Mouse (Mus musculus) intestine, postnatal 0 days (tissue): Measurements from ENCODE around the gene Best3. TPM values are rescaled to one million over a fixed set of nuclear protein-coding genes. Genes with fewer than 3 reads are reported as not detected.
"Not testable (repeated sequence)": the region's sequence is repeated elsewhere in the genome, so short reads cannot be mapped to it uniquely, and the experiment has no call there.

Source experiments
- ATAC-seq: fragments of 200-750 bp; cut with Nextera tagmentation; 2 replicates; pipeline ENCODE4 v1.8.0; 2017; ENCODE audit warnings: mild to moderate bottlenecking, moderate TSS enrichment, moderate library complexity
- H3K27ac ChIP-seq: fragments of 300-500 bp; sonication (generic); 2 replicates; pipeline ENCODE4 v1.5.1; 2014; ENCODE audit warnings: mild to moderate bottlenecking, low read depth, low read length, moderate library complexity
- H3K27me3 ChIP-seq: fragments of 300-500 bp; sonication (generic); replicated peaks from 2 replicates; pipeline ENCODE4 v1.6.1; 2014; ENCODE audit warnings: low read length, mixed read lengths; ENCODE audit not compliant: control insufficient read depth, insufficient read depth
- H3K36me3 ChIP-seq: fragments of 300-500 bp; sonication (generic); 2 replicates; pipeline ENCODE4 v1.6.1; 2014; ENCODE audit warnings: mild to moderate bottlenecking, moderate library complexity; ENCODE audit not compliant: control insufficient read depth, insufficient read depth
- H3K4me1 ChIP-seq: fragments of 300-500 bp; sonication (generic); replicated peaks from 2 replicates; pipeline ENCODE4 v1.6.1; 2014; ENCODE audit warnings: antibody characterized with exemption, low read length, mixed read lengths; ENCODE audit not compliant: control insufficient read depth, insufficient read depth
- H3K4me2 ChIP-seq: fragments of 300-500 bp; sonication (generic); replicated peaks from 2 replicates; pipeline ENCODE4 v1.6.1; 2014; ENCODE audit warnings: low read depth, mild to moderate bottlenecking, moderate library complexity
- H3K4me3 ChIP-seq: fragments of 300-500 bp; sonication (generic); 2 replicates; pipeline ENCODE4 v1.5.1; 2014; ENCODE audit warnings: low read depth, low read length
- H3K9ac ChIP-seq: fragments of 300-500 bp; sonication (generic); 2 replicates; pipeline ENCODE4 v1.6.1; 2014; ENCODE audit warnings: mild to moderate bottlenecking, low read depth, low read length
- H3K9me3 ChIP-seq: fragments of 300-500 bp; sonication (generic); 2 replicates; pipeline ENCODE4 v1.6.1; 2016; ENCODE audit warnings: mixed run types; ENCODE audit not compliant: control insufficient read depth
- CTCF ChIP-seq: sonication (generic); IDR thresholded peaks from 2 replicates; pipeline ENCODE4 v1.5.1; 2016; ENCODE audit warnings: low read depth, mild to moderate bottlenecking, control low read depth, antibody characterized with exemption, moderate library complexity
- whole genome bisulfite sequencing: fragments of 180-500 bp; shearing (Covaris S2); extraction: QIAGEN DNeasy Blood & Tissue Kit; methylation state at CpG from one replicate; pipeline ENCODE4 v1.1.7; 2014; 5-methylcytosine and 5-hydroxymethylcytosine counted together
- polyA plus RNA-seq: library from polyadenylated mRNA; unstranded; fragments of >200 nt; fragmentation: Nextera tagmentation; extraction: Ambion mirVana; gene quantifications from 2 replicates; pipeline ENCODE4 v1.2.1, GENCODE M21; 2015

The Best3 gene
- polyA plus RNA-seq, 1 experiment from 2014 or later: not detected

- 11% methylated on average over 8 of the region's 8 CpGs for WGBS
Measured at GRCm38 (mm10) chr10:117033785-117034184, 47.7 kb downstream of the Best3 start.

GRCm38 (mm10) chr10:117040355-117040754 lies 54.2 kb downstream of the Best3 start:
- no peaks in the 10 kb centered on the region for H3K4me1 ChIP-seq
- no peak overlapping the region for H3K4me3 ChIP-seq
- H3K9me3 ChIP-seq: no peaks in the 10 kb centered on the region
- no peaks in the 10 kb centered on the region; the same call in 1 of the 2 replicates for H3K36me3 ChIP-seq
- WGBS: 69% methylated on average over 6 of the region's 6 CpGs
- H3K27me3 ChIP-seq: no peaks in the 10 kb centered on the region
- peak; percentile 62 for TF ChIP-seq CTCF
- no peak overlapping the region for H3K4me2 ChIP-seq
- no peak for ATAC-seq
- no peak overlapping the region for H3K27ac ChIP-seq
- no peak overlapping the region for H3K9ac ChIP-seq

More at GRCm38 (mm10) chr10:117033785-117034184, 47.7 kb downstream of the Best3 start:
- H3K9ac ChIP-seq: no peak overlapping the region
- H3K9me3 ChIP-seq: no peaks in the 10 kb centered on the region
- no peaks in the 10 kb centered on the region for H3K4me1 ChIP-seq
- H3K27ac ChIP-seq: no peak overlapping the region
- no peaks in the 10 kb centered on the region for H3K36me3 ChIP-seq
- H3K27me3 ChIP-seq: no peaks in the 10 kb centered on the region
- ATAC-seq: 0 out of 2 replicates have a peak, but pooled peaks have one; percentile 38
- H3K4me2 ChIP-seq: 0 out of 2 replicates have a peak overlapping the region, but pooled peaks have one; percentile 14
- peak; percentile 91 for TF ChIP-seq CTCF
- no peak overlapping the region for H3K4me3 ChIP-seq

- 80% methylated on average over 14 of the region's 14 CpGs for WGBS
- Histone ChIP-seq H3K27ac (no peak overlapping the region), H3K9ac (no peak overlapping the region), H3K27me3 (no peaks in the 10 kb centered on the region), H3K36me3 (no peaks in the 10 kb centered on the region; the same call in 1 of the 2 replicates), H3K4me3 (no peak overlapping the region), H3K4me1 (no peaks in the 10 kb centered on the region), H3K9me3 (no peaks in the 10 kb centered on the region), H3K4me2 (no peak overlapping the region)
- ATAC-seq: no peak
- no peak for TF ChIP-seq CTCF
Measured at GRCm38 (mm10) chr10:117042295-117042694, 56.2 kb downstream of the Best3 start.

- not testable (repeated sequence) for H3K9me3 ChIP-seq, H3K4me3 ChIP-seq, H3K9ac ChIP-seq, H3K4me1 ChIP-seq, H3K36me3 ChIP-seq, H3K27me3 ChIP-seq, H3K27ac ChIP-seq
- H3K4me2 ChIP-seq: peak overlapping the region; percentile 41
- ATAC-seq: peak; percentile 44
- 22% methylated on average over 15 of the region's 16 CpGs for WGBS
Measured at GRCm38 (mm10) chr10:117043497-117044166, 57.5 kb downstream of the Best3 start.

GRCm38 (mm10) chr10:117045175-117046056 lies 59.3 kb downstream of the Best3 start, which contains the start of gene Lrrc10:
Gene Lrrc10 (plus strand): TSS chr10:117045341.
- H3K27ac ChIP-seq: no peak within 1 kb of the TSS
- no peaks in the 10 kb centered on the region for H3K4me1 ChIP-seq
- no peaks in the 10 kb centered on the region for H3K27me3 ChIP-seq
- peak within 1 kb of the TSS; percentile 6; the same call in 1 of the 2 replicates for H3K4me2 ChIP-seq
- no peak within 1 kb of the TSS for H3K4me3 ChIP-seq
- no peak within 1 kb of the TSS for H3K9ac ChIP-seq
- no peaks in the 10 kb centered on the region for H3K9me3 ChIP-seq
- H3K36me3 ChIP-seq: peaks cover 15% of the 10 kb centered on the region; the same call in 1 of the 2 replicates
- no peak for ATAC-seq
- WGBS: 47% methylated on average over 40 of the region's 40 CpGs
- no peak for TF ChIP-seq CTCF

GRCm38 (mm10) chr10:117049253-117049652 lies 63.1 kb downstream of the Best3 start:
- H3K27ac ChIP-seq: no peak overlapping the region
- no peaks in the 10 kb centered on the region for H3K27me3 ChIP-seq
- TF ChIP-seq CTCF: no peak
- no peak overlapping the region for H3K9ac ChIP-seq
- H3K4me2 ChIP-seq: no peak overlapping the region
- no peak overlapping the region for H3K4me3 ChIP-seq
- 61% methylated on average over 4 of the region's 4 CpGs for WGBS
- no peak for ATAC-seq
- no peaks in the 10 kb centered on the region for H3K4me1 ChIP-seq
- H3K9me3 ChIP-seq: no peaks in the 10 kb centered on the region
- H3K36me3 ChIP-seq: peaks cover 53% of the 10 kb centered on the region
